Mouse (Mus musculus) G1E (cell line): ENCODE measurements around the gene Me3.

ENCODE experiments used
- CTCF ChIP-seq: IDR thresholded peaks from 2 replicates; pipeline ENCODE4 v1.5.1; 2012; ENCODE audit warnings: low read depth, low read length, inconsistent platforms, mixed read lengths
- GATA1 ChIP-seq: IDR thresholded peaks from 2 replicates; pipeline ENCODE4 v1.6.1; 2012; ENCODE audit warnings: borderline replicate concordance, low read length, inconsistent platforms, mixed read lengths
- GATA2 ChIP-seq: IDR thresholded peaks from 2 replicates; pipeline ENCODE4 v1.6.1; 2012; ENCODE audit warnings: low read depth, low read length, inconsistent platforms, borderline replicate concordance
- POLR2AphosphoS5 ChIP-seq: IDR thresholded peaks from 2 replicates; pipeline ENCODE4 v1.6.1; 2012; ENCODE audit warnings: low read depth, low read length, inconsistent platforms; ENCODE audit not compliant: insufficient replicate concordance

DNA sequence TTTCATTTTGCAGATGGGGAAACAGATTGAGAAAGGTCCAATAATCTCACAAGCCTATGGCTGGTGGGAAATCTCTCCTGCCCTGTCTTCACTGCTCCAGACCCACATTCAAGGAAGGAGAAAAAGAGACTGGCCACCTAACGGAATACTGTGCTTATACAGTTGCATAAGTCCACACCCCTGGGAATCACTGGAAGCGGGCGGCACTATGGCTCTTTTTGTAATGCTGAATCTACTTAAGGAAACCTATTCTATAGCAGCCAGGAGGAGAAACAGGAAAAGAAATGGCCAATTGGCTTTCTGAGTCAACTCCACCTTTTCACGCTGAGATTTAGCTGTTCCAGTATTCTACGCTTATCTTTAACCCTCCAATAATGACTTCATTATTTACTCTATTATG, 140.7 kb downstream of the Me3 start:
- TF ChIP-seq GATA2 (no peak), CTCF (no peak), GATA1 (no peak), POLR2AphosphoS5 (no peak)
